Mouse (Mus musculus): ENCODE results near the gene Cdc42ep5. TPM values are rescaled to one million over a fixed set of nuclear protein-coding genes. Genes with fewer than 3 reads are reported as not detected.

Gene Cdc42ep5
- total RNA-seq, 2 experiments from 2014 or later: not detected

- no peak for ATAC-seq (replicated peaks; ENCODE audit: low FRiP score, poor library complexity, severe bottlenecking)
These were observed 35.8 kb downstream of the Cdc42ep5 start for GRCm38 (mm10) chr7:4128860-4129259.

GRCm38 (mm10) chr7:4127894-4128293, 36.8 kb downstream of the Cdc42ep5 start:
- no peak for ATAC-seq (replicated peaks; ENCODE audit: low FRiP score, poor library complexity, severe bottlenecking)

GRCm38 (mm10) chr7:4126992-4127785, 37.5 kb downstream of the Cdc42ep5 start:
- no peak for ATAC-seq (replicated peaks; ENCODE audit: low FRiP score, poor library complexity, severe bottlenecking)

GRCm38 (mm10) chr7:4125306-4125705, 39.4 kb downstream of the Cdc42ep5 start:
- no peak for ATAC-seq (replicated peaks; ENCODE audit: low FRiP score, poor library complexity, severe bottlenecking)

GRCm38 (mm10) chr7:4124856-4125255, 39.8 kb downstream of the Cdc42ep5 start:
- ATAC-seq (replicated peaks; ENCODE audit: low FRiP score, poor library complexity, severe bottlenecking): no peak

GRCm38 (mm10) chr7:4124315-4124759, 40.3 kb downstream of the Cdc42ep5 start:
- ATAC-seq (replicated peaks; ENCODE audit: low FRiP score, poor library complexity, severe bottlenecking): no peak

- ATAC-seq (replicated peaks; ENCODE audit: low FRiP score, poor library complexity, severe bottlenecking): no peak
These were observed 40.9 kb downstream of the Cdc42ep5 start for GRCm38 (mm10) chr7:4123732-4124131.

GRCm38 (mm10) chr7:4122783-4123182, 41.9 kb downstream of the Cdc42ep5 start:
- ATAC-seq (replicated peaks; ENCODE audit: low FRiP score, poor library complexity, severe bottlenecking): no peak

- no peak for ATAC-seq (replicated peaks; ENCODE audit: low FRiP score, poor library complexity, severe bottlenecking)
These were observed 42.4 kb downstream of the Cdc42ep5 start for GRCm38 (mm10) chr7:4122076-4122768.

GRCm38 (mm10) chr7:4119976-4120921, 44.4 kb downstream of the Cdc42ep5 start:
- no peak for ATAC-seq (replicated peaks; ENCODE audit: low FRiP score, poor library complexity, severe bottlenecking)

GRCm38 (mm10) chr7:4119344-4119902, 45.2 kb downstream of the Cdc42ep5 start, which contains the start of gene Ttyh1:
TSS of gene Ttyh1 (plus strand) at chr7:4119408.
- ATAC-seq (replicated peaks; ENCODE audit: low FRiP score, poor library complexity, severe bottlenecking): no peak

GRCm38 (mm10) chr7:4117050-4117814, 47.4 kb downstream of the Cdc42ep5 start:
- ATAC-seq (replicated peaks; ENCODE audit: low FRiP score, poor library complexity, severe bottlenecking): no peak

GRCm38 (mm10) chr7:4111766-4112165, 52.9 kb downstream of the Cdc42ep5 start:
- no peak for ATAC-seq (replicated peaks; ENCODE audit: low FRiP score, poor library complexity, severe bottlenecking)

- ATAC-seq (replicated peaks; ENCODE audit: low FRiP score, poor library complexity, severe bottlenecking): 0 out of 2 replicates have a peak, but pooled peaks have one; percentile 34
These were observed 61.2 kb downstream of the Cdc42ep5 start for GRCm38 (mm10) chr7:4103411-4103810.

Other genes starting within 250 kb of the Cdc42ep5 start
- gene Lilra6, start 249.4 kb downstream of the Cdc42ep5 start, total RNA-seq (2015; ENCODE audit: low replicate concordance): 3.6 and 10.5 TPM in 2 replicates
- gene Lilra6, start 249.4 kb downstream of the Cdc42ep5 start, total RNA-seq (2017; ENCODE audit: low replicate concordance): 2.2 and 5.9 TPM in 2 replicates
- 10.5 and 12.6 TPM in 2 replicates for gene Lair1, start 101.7 kb downstream of the Cdc42ep5 start, total RNA-seq (2015; ENCODE audit: low replicate concordance)
- gene Lair1, start 101.7 kb downstream of the Cdc42ep5 start, total RNA-seq (2017; ENCODE audit: low replicate concordance): 10.3 and 11.6 TPM in 2 replicates
- gene Ttyh1, start 45.5 kb downstream of the Cdc42ep5 start, total RNA-seq (2015; ENCODE audit: low replicate concordance): not detected in 2 replicates
- gene Ttyh1, start 45.5 kb downstream of the Cdc42ep5 start, total RNA-seq (2017; ENCODE audit: low replicate concordance): under 0.01 TPM in 1 of 2 replicates, not detected in the other
- gene Leng8, start 27.8 kb downstream of the Cdc42ep5 start, total RNA-seq (2015; ENCODE audit: low replicate concordance): 104 and 111 TPM in 2 replicates
- 106 and 112 TPM in 2 replicates for gene Leng8, start 27.8 kb downstream of the Cdc42ep5 start, total RNA-seq (2017; ENCODE audit: low replicate concordance)
- 2.9 TPM in 1 of 2 replicates, not detected in the other for gene Leng9, start 14.5 kb downstream of the Cdc42ep5 start, total RNA-seq (2015; ENCODE audit: low replicate concordance)
- gene Leng9, start 14.5 kb downstream of the Cdc42ep5 start, total RNA-seq (2017; ENCODE audit: low replicate concordance): 0.64 and 1.4 TPM in 2 replicates
- 1.1 TPM in 1 of 2 replicates, not detected in the other for gene Lilra5, start 72.9 kb upstream of the Cdc42ep5 start, total RNA-seq (2015; ENCODE audit: low replicate concordance)
- gene Lilra5, start 72.9 kb upstream of the Cdc42ep5 start, total RNA-seq (2017; ENCODE audit: low replicate concordance): 0.77 and 1.7 TPM in 2 replicates
- 3.6 TPM in 1 of 2 replicates, not detected in the other for gene Ncr1, start 172.9 kb upstream of the Cdc42ep5 start, total RNA-seq (2015; ENCODE audit: low replicate concordance)
- gene Ncr1, start 172.9 kb upstream of the Cdc42ep5 start, total RNA-seq (2017; ENCODE audit: low replicate concordance): 2.1 and 6.4 TPM in 2 replicates
- gene Gp6, start 232.9 kb upstream of the Cdc42ep5 start, total RNA-seq (2015; ENCODE audit: low replicate concordance): not detected in 2 replicates
- gene Gp6, start 232.9 kb upstream of the Cdc42ep5 start, total RNA-seq (2017; ENCODE audit: low replicate concordance): not detected in 2 replicates